Mouse (Mus musculus) liver, embryonic 16.5 days (tissue): ENCODE data around the gene Gm1604a. TPM values are rescaled to one million over a fixed set of nuclear protein-coding genes. Genes with fewer than 3 reads are reported as not detected.
"Not testable (repeated sequence)": the region's sequence is repeated elsewhere in the genome, so short reads cannot be mapped to it uniquely, and the experiment has no call there.

Source experiments
- ATAC-seq: fragments of 200-750 bp; cut with Nextera tagmentation; 2 replicates; pipeline ENCODE4 v1.8.0; 2017; ENCODE audit warnings: low read depth, mild to moderate bottlenecking, moderate number of reproducible peaks, moderate library complexity
- H3K27ac ChIP-seq: fragments of 300-500 bp; sonication (generic); 2 replicates; pipeline ENCODE4 v1.5.1; 2014; ENCODE audit warnings: mild to moderate bottlenecking, low read length
- H3K27me3 ChIP-seq: fragments of 300-500 bp; sonication (generic); 2 replicates; pipeline ENCODE4 v1.6.1; 2014; ENCODE audit warnings: low read depth, low read length, mixed read lengths; ENCODE audit not compliant: control insufficient read depth, insufficient read depth
- H3K36me3 ChIP-seq: fragments of 300-500 bp; sonication (generic); 2 replicates; pipeline ENCODE4 v1.6.1; 2014; ENCODE audit warnings: mild to moderate bottlenecking; ENCODE audit not compliant: control insufficient read depth, insufficient read depth
- H3K4me1 ChIP-seq: fragments of 300-500 bp; sonication (generic); 2 replicates; pipeline ENCODE4 v1.6.1; 2014; ENCODE audit warnings: low read depth, low read length, mixed read lengths; ENCODE audit not compliant: control insufficient read depth
- H3K4me2 ChIP-seq: fragments of 300-500 bp; sonication (generic); 2 replicates; pipeline ENCODE4 v1.6.1; 2014; ENCODE audit warnings: low read depth, low read length, mixed read lengths
- H3K4me3 ChIP-seq: fragments of 300-500 bp; sonication (generic); 2 replicates; pipeline ENCODE4 v1.5.1; 2014; ENCODE audit warnings: low read depth, mild to moderate bottlenecking, low read length
- H3K9ac ChIP-seq: fragments of 300-500 bp; sonication (generic); 2 replicates; pipeline ENCODE4 v1.6.1; 2014; ENCODE audit warnings: low read depth, low read length
- H3K9me3 ChIP-seq: fragments of 300-500 bp; sonication (generic); replicated peaks from 2 replicates; pipeline ENCODE4 v1.6.1; 2016; ENCODE audit warnings: low read length; ENCODE audit not compliant: control insufficient read depth
- WGBS: fragments of 180-500 bp; shearing (Covaris S2); extraction: QIAGEN DNeasy Blood & Tissue Kit; methylation state at CpG from one replicate; pipeline ENCODE4 v1.1.7; 2014; ENCODE audit not compliant: insufficient replicate concordance; 5-methylcytosine and 5-hydroxymethylcytosine counted together
- polyA plus RNA-seq: library from polyadenylated mRNA; unstranded; fragments of >200 nt; fragmentation: Nextera tagmentation; extraction: Ambion mirVana; gene quantifications from 2 replicates; pipeline ENCODE4 v1.2.1, GENCODE M21; 2015

Gene Gm1604a
- polyA plus RNA-seq, 1 experiment from 2014 or later, result 0.12 TPM

- ATAC-seq, H3K36me3 ChIP-seq, H3K9ac ChIP-seq, H3K4me3 ChIP-seq, H3K9me3 ChIP-seq, H3K27ac ChIP-seq, H3K4me2 ChIP-seq, H3K27me3 ChIP-seq, H3K4me1 ChIP-seq: not testable (repeated sequence)
- 54% methylated on average over 3 of the region's 6 CpGs for WGBS
Observed at GRCm38 (mm10) chr17:7030622-7031174, 5.3 kb downstream of the Gm1604a start.

- not testable (repeated sequence) for H3K4me1 ChIP-seq, H3K4me3 ChIP-seq, ATAC-seq, H3K9me3 ChIP-seq, H3K27ac ChIP-seq, H3K27me3 ChIP-seq, H3K36me3 ChIP-seq, H3K9ac ChIP-seq, H3K4me2 ChIP-seq
- 32% methylated on average over 2 of the region's 17 CpGs for WGBS
Observed at GRCm38 (mm10) chr17:7033192-7034166, 8.1 kb downstream of the Gm1604a start.

GRCm38 (mm10) chr17:7068997-7069539 lies 43.7 kb downstream of the Gm1604a start:
- not testable (repeated sequence) for H3K4me1 ChIP-seq, H3K9ac ChIP-seq, H3K27me3 ChIP-seq, H3K4me2 ChIP-seq, H3K4me3 ChIP-seq, H3K27ac ChIP-seq, H3K9me3 ChIP-seq, H3K36me3 ChIP-seq, ATAC-seq
- 46% methylated on average over 2 of the region's 4 CpGs for WGBS

GRCm38 (mm10) chr17:7069561-7070240 lies 44.3 kb downstream of the Gm1604a start:
- H3K4me2 ChIP-seq, ATAC-seq, H3K4me3 ChIP-seq, H3K27me3 ChIP-seq, H3K9ac ChIP-seq, H3K4me1 ChIP-seq, H3K9me3 ChIP-seq, H3K36me3 ChIP-seq, H3K27ac ChIP-seq: not testable (repeated sequence)
- 69% methylated on average over 5 of the region's 7 CpGs for WGBS

GRCm38 (mm10) chr17:7074494-7074893 lies 49.1 kb downstream of the Gm1604a start:
- H3K27me3 ChIP-seq, result not testable (repeated sequence)
- 24% methylated on average over 3 of the region's 3 CpGs for WGBS

DNA sequence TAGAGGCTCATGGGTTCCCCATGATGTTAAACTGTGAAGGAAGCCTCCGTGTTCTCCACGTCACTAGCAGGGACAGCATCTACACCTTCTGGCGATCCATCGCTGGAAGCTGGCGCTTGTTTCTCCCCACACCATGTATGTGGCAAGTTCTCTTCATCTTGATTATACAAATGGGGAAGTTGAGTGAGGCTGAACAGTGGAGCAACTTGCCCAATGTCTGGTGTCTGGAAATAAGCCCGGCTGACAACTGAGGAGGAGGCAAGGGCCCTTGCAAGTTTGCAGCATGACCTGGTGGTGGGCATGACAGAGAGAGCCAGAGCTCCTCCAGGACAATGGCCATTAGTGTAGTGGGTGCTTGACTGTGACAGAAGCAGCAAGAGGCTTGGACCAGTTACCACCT lies 50.2 kb downstream of the Gm1604a start:
- not testable (repeated sequence) for H3K9me3 ChIP-seq, H3K9ac ChIP-seq, H3K27me3 ChIP-seq, H3K27ac ChIP-seq, H3K36me3 ChIP-seq, H3K4me1 ChIP-seq, H3K4me2 ChIP-seq, H3K4me3 ChIP-seq, ATAC-seq
- WGBS, result 27% methylated on average over 5 of the region's 6 CpGs

More at GRCm38 (mm10) chr17:7074494-7074893, 49.1 kb downstream of the Gm1604a start:
- not testable (repeated sequence) for H3K4me1 ChIP-seq, H3K9me3 ChIP-seq, H3K27ac ChIP-seq, H3K4me2 ChIP-seq, ATAC-seq, H3K4me3 ChIP-seq, H3K9ac ChIP-seq, H3K36me3 ChIP-seq

GRCm38 (mm10) chr17:7079558-7079957 lies 54.2 kb downstream of the Gm1604a start:
- WGBS, result 0% methylated on average over 1 of the region's 4 CpGs
- not testable (repeated sequence) for H3K9me3 ChIP-seq, H3K36me3 ChIP-seq, H3K27ac ChIP-seq, H3K4me2 ChIP-seq, H3K27me3 ChIP-seq, H3K4me3 ChIP-seq, H3K4me1 ChIP-seq, H3K9ac ChIP-seq, ATAC-seq

DNA sequence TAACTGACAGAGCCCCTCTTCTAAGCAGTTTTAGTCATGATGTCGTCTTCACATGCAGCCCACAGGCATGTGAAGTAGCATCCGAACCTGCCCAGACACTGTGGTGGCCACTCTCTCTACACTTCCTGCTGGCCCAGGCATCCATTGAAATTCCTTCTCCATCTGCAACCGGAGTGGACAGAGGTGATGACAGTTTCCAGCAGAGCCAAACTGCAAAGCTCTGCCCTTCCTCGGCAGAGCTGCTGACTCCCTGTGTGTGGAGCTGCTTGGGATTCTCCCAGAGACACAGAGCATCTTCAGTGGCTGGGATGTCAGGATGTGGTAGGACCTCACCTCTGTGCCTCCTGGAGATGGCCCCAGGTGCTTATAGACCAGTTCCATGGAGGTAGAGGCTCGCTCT lies 59.2 kb downstream of the Gm1604a start:
- H3K36me3 ChIP-seq, H3K4me3 ChIP-seq, H3K27ac ChIP-seq, H3K9me3 ChIP-seq, H3K4me1 ChIP-seq, H3K27me3 ChIP-seq, H3K9ac ChIP-seq, H3K4me2 ChIP-seq, ATAC-seq: not testable (repeated sequence)
- WGBS, result no CpG with 5 or more reads among the region's 5 CpGs
